Mouse (Mus musculus) liver, postnatal 0 days (tissue): Measurements from ENCODE around the gene Grid1.

Experiments
- CTCF ChIP-seq: sonication (generic); IDR thresholded peaks from 2 replicates; pipeline ENCODE4 v1.5.1; 2016; ENCODE audit warnings: antibody characterized with exemption, low read depth
- EP300 ChIP-seq: IDR thresholded peaks from 2 replicates; pipeline ENCODE4 v1.6.1; 2016; ENCODE audit warnings: antibody characterized with exemption, low read depth, mild to moderate bottlenecking

- TF ChIP-seq CTCF: no peak
- TF ChIP-seq EP300: no peak
Measured at GRCm38 (mm10) chr14:34843579-34843978, 23.7 kb downstream of the Grid1 start.
